Mouse (Mus musculus) urinary bladder, adult 2 months (tissue): ENCODE results near the gene Artn. TPM values are rescaled to one million over a fixed set of nuclear protein-coding genes. Genes with fewer than 3 reads are reported as not detected.

Source experiments
- DNase-seq: peaks from one replicate; pipeline ENCODE4 v3.0.0; 2022; ENCODE audit warnings: low spot score
- polyA plus RNA-seq: library from polyadenylated mRNA; depleted of rRNA; stranded (reverse); fragments of >200 nt; gene quantifications from 2 replicates; pipeline ENCODE4 v1.2.3, GENCODE M21; 2012; rRNA removed

Artn gene
- polyA plus RNA-seq, result 7.2 and 7.8 TPM in 2 replicates

DNA sequence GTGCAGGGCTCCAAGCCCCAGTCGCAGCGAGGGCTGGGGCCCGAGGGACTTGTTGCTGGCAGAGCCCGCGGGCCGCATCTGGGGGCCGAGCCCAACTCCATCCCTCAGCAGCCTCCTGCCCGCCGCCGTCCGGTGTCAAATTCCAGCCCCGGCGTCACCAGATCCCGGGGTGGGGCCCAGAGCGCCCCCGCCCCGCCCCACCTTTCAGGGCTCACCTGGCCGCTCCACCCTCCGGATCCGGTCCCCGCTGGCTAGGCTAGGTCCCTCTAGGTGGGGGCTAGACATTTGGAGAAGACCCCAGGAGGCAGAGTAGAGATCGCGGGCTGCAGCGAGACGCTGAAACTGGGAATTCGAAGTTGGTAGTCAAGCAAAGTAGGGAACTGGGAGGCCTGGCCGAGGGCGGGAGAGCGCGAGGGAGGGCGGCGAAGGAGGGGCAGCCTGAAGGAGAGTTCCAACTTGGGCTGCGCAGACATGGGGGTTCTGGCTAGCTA lies at the start of gene Artn:
Gene Artn (minus strand): TSS at position 373 of the 491 bp plus-strand sequence.
- peak; percentile 67 for DNase-seq

DNA sequence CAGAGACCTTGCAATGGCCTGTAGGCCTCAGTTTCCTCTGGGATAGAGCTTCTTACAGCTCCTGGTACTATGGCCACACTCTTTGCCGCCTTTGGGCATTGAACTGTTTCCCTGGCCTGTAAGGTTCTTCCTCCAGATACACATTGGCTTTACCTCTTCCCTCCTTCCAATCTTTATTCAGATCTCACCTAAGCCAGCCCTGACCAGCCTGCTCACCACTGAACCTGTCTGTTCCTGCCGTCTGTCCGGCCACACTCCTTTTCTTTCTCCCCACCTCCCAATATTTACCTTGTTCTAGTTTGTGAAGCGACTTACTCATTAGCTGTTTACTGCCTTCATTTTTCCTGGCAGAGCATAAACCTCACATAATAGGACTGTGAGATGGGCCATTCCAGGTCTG lies 49.6 kb upstream of the Artn start:
- no peak for DNase-seq

DNA sequence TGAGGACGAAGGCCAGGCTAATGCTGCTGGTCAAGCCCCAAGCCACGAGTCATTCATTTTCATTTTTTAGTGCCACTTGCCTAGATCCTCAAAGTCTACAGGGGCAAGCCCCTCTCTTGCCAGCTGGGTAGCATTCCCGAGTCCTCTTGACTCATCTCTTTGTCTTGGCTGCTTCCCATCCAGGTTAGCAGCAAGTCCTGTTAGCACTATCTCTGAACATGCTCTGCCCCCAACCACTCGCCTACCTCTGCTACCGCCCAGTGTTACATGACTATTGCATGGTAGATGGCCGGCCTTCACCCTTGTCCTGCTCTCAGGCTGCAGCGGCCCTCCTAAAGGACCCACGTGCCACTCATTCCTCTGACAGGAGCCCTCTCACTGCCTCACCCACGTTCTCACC lies 48.7 kb upstream of the Artn start:
- no peak for DNase-seq

DNA sequence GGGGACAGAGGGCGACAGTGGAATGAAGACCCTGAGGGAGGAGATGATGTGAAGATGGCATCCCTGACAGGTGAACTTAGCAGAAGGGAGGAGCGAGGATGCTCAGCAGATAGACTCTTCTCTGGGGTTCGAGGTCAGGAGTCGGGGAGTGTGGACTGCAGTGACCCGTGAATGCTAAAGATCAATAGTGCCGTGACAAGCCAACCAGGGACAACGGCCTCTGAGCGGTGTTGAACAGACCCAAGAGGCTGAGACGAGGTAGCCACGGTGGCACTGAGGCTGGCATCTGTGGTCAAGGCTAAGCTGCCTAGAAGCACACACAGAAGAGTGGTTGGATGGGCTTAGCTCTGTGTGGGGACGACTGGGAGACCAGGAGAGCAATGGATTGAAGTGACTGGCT lies 48.3 kb upstream of the Artn start:
- no peak for DNase-seq

DNA sequence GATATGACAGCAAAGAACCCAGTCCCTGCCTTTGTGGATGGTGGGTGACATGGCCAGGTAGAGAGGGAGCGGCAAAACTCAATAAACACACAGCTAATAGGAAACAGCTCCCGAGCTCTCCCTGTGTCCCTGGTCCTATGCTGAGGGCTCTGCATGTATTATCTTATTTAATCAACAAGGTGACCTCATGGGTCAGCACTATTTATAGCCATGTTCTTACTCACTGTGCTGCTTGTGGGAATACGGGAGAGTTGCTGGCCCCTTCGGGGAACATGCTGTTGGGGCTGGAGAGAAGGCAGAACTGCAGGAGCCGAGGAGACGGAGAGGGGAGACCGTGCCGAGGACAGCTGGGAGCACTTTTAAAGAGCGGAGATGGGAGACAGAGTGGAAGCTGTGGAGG lies 47.8 kb upstream of the Artn start:
- no peak for DNase-seq

DNA sequence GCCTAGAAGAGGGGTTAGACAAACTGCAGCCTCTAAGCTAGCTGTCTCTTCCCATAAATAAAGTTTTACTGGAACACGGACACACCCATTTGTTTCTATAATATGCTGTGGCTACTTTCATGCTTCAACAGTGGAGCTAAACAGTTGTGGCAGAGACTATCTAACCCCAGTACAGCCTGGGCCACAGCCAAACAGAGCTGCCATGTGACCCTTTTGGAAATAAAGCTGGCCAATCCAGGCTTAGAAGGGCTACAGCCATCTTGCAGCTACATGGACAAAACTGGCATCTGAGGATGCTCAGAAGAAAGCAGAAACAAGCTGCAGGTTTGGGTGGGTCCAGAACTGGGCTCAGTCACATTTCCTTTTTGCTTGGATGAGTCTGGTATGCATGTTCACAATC lies 46.3 kb upstream of the Artn start:
- no peak for DNase-seq

DNA sequence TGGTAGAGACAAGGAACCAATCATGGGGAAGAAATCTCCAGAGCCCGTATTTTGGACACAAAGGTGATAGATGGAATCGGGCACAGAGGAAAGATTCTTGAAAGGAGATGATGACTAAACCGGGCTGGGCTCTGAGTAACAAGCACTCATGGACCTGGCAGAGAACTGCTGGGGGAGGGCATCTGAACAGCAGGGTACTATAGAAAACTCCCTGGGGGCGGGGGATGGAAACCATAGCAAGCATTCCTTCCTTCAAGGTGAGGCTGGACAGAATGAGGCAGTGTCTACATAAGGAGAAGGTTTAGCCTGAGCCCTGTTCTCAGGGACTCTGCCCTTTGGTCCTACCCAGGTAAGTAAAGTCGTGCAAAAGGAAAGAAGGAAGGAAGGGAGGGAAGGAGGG lies 45.2 kb upstream of the Artn start:
- no peak for DNase-seq

DNA sequence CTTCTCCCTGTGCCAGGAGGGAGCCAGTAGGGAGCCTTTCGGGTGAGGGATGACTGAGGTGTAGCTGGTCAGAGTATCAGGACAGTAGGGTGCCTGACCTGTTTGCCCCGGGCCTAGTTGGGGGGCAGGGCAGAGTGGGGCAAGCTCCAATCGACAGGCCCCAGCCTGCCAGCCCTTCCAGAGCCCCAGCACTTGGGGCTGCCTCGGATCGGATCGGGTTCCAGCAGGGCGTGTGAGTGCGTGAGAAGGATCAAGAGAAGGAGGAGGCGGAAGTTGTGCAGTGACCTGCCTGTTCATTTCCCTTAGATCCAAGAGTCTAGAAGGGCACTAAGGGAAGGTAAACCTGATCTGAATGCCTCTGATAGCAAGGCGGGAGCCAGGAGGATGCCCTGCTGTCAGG lies 43.4 kb upstream of the Artn start:
- DNase-seq, result no peak

DNA sequence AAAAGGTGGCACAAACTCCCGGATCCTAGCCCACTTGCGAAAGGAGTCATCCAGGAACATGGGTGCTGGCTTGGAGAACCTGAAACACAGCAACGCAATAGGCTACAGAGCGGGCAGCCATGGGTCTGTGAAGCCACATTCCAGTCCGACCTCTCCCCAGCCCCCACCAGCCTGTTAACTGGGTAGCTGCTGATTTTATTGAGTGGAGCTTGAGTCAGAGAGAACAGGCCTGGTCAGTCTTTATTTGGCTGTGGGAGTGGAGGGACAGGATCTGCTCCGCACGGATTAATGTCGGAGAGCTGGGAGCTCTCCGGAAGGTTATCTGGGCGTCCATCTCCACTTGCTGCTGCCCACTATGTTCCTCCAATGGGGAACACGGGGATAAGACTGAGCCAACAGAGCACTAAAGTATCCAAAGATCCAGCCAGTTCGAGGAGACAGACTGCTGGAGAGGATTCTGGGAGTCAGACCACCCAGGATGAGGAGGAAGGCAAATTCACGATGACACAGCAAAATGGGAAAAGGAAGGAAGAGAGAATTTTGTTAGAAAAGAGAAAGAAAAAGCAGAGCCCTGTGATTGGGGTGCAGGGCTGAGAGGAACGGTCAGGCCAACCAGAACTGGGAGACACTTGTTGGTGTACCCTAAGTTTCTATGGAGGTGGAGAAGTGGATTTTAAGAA lies 34.9 kb upstream of the Artn start:
- no peak for DNase-seq

DNA sequence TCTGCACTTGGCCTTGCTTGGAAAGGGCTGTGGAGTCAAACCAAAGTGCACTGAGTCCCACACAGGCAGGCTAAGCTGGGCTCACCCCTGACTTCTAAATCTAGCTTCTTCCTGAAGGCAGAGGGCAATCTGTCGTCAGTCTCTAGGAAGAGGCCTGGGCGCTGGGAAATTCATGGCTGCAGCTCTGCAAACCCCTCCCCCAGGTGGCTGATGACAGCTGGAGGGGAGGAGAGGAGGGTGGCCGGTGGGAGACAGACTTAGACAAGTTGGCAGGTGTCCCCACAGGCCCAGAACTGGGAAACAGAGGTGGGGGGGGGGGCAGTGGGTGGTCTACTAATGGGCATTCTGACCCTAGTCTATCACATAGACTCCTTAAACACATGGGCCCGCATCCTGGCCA lies 27.9 kb upstream of the Artn start:
- DNase-seq, result no peak

DNA sequence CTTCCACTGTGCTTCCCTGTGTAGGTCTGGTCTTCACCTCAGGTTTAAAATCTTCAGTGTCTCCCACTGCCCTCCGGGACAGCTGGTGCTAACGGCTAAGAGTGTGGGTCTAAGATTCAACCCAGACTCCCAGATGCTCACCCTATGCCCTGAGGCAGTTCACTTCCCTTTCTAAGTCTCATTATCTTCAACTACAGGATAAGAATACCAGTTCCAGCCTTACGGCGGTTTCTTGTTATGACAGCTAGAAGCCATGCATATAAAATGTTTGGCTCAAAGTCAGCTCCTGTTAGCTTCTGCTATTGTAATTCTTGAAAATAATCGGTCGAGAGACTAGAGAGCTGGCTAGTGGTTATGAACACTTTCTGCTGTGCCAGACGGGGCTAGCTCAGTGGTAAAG lies 17.9 kb upstream of the Artn start:
- DNase-seq, result no peak

DNA sequence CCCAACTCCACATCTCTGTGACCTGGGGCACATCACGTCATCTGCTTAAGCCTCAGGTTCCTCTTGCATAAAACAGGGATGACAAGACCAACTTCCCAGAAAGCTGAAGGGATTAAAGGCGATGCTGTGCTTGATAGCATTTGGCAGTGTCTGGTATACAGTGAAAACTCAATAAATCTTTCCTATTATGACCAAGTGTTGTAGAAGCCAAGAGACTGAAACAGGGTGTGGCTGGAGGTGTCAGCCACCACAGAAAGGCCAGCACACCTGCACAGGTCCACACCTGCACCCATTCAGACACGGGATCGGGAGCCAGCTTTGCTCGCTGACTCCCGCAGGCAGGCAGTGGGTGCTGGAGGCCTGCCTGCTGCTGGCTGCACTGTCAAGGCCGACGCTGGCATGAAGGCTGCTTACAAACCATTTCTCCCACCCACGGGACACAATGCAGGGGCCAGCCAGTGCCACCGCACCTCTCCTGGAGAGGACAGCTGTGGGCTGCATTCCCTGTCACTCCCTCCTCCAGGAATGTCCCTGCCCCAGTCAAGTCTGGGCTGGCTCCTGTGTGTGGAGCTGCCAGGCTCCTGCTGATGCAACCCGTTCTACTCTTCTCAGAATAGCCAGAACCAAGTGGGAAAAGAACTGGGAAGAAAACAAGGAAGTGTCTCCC lies 17.2 kb upstream of the Artn start:
- DNase-seq, result peak; percentile 39

DNA sequence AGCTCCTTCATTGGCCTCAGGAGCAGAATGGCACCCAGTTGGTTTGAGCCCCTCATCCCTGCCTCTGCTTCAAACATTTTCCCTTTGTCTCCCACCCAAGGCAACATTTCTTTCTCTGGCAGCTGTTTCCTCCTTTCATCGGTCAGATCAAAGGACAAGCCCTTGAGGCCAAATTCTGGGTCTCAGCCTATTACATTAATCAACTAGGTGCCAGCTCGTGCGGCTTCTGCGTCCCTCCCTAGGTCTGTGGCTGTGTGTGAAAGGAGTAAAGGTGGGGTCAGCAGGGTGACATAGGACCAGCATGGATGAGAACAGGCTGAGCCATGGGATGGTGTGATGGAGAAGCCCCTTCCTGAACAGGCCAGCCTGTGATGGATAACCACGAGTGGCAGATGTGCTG lies 13.8 kb upstream of the Artn start:
- DNase-seq, result no peak

DNA sequence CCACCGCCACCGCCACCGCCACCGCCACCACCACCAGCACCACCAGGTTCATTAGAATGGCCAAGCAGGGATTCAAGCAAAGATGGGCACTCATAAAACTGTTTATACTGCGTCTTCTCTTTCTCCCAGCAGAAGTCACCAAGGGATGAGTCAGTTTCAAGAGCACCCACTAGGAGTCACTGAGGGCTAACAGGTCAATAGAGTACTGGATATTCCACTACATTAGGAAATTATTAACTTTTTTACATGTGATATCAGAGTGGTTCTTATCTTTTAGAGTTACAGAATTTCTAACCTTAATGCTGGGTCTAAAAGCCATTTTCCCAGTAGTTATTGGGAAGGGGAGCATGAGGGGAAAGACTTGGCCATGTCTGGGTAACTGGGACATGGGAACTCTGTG lies 7.4 kb upstream of the Artn start:
- DNase-seq, result no peak

DNA sequence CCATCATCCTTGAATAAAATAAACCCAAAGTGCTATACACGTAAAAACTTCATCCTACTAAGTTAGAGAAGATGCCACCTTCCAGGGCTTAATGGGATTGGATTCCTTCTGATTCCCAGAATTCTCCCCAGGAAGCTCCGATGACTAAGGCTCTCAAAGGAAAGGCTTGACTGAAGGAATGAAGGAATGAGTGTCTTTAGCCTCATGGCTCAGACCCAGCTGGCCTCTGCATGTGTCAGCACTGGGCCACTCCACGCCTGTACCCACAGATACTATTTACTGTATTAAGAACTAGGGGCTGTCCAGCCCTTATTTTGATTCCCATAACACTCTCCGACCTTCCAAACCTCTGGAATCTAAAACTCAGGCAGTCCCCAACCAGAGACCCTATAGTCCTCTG lies 4.5 kb upstream of the Artn start:
- no peak for DNase-seq

DNA sequence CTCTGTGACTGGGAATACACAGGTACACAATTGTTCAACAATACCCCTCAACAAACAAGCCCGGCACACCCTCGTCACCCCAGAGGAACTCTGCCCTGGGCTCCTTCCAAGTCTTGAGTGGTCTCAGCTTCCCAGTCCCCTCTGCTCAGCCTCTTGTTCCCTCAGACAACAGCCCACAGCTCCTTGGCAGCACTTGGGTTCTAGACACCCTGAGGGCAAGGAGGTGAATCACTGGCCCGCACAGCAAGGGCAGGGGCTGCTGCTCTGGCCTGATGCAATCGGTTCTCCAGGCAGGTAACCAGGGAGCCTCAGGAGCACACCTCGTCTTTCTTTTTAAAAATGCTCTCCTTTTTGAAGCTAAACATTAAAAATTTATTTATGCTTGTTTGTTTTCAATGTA lies 3.7 kb upstream of the Artn start:
- no peak for DNase-seq

DNA sequence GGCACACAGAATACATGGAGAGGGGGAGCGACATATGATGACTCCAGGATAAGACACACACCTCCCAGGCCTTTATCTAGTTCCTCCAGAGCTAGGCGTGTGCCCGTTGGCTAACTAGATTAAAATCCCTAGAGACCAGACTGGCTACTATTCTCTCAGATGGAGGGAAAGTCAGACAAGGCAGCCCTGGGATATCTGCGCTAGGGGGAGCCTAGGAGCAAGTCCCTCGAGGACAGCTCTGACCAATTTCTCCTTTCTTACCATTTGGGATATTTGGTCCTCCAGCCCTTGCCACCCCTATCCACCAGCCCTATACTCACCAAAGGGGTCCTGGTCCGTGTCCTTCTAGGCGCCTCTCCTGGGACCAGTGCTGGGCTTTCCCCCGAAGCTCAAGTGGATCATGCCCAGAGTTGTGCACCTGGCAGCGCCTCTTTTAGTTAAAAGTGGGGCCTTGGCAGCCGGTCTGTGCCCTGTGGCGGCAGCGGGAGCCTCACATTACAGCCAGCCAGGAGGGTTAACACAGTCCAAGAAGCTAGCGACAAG lies 793 bp downstream of the Artn start:
- peak; percentile 33 for DNase-seq

DNA sequence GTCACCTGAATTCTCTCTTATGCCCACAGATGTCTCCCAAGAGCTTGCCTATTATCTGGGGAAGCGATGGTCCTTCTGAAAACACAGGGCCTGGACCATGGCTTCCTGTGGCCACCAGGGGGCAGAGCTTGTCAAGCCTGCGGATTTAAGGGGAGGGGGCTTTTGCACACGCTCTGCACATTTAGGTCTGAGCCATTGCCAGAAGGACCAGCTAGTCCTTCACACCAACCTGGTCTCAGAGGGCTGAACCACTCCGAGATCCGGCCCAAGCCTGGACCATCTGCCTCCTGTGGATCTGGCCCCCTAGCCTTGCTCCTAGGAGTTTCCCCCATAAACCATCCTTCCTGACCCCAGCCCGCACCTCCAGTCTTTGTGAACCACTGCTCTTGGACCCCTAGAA lies 1.3 kb downstream of the Artn start:
- no peak for DNase-seq

DNA sequence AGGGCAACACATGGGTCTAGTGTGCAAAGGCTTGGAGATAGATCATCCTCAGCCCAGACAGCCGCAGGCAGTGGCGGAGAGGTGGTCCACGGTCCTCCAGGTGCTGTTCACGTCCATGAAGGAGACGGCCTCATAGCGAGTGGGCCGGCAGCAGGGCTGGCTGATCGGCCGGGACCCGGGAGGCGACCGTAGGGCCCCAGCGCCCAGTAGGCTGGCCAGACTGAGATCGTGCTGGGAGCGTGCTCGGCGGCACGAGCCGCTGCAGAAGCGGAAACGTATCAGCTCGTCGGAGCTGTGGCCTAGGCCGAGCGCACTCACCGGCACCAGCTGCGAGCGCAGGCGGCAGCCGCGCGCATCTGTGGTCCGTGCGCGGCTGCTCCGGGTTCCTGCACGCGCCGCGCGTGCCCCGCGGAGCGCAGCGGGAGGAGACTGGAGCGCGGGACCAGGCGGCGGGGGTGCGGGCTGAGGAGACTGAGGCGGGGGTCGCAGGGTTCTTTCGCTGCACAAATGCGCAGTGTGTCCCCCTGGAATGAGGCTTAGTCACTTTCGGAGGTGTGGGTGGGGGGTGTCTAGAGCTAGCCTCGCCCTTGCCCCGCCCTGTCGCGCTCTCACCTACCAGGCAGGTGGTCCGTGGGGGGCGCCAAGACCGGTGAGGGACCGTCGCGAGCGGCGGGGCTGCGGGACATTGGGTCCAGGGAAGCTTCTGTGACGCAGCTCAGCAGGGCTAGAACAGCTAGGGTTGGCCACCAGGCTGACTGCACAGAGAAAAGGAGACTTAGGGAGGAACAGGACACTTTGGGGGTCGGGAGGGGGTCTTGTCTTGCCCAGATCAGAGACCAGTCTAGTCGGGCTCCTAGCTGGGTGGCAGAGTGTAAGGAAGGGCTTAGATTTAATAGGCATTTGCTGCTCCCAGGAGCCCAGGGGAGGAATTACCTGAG lies 2.7 kb downstream of the Artn start:
- DNase-seq, result no peak

DNA sequence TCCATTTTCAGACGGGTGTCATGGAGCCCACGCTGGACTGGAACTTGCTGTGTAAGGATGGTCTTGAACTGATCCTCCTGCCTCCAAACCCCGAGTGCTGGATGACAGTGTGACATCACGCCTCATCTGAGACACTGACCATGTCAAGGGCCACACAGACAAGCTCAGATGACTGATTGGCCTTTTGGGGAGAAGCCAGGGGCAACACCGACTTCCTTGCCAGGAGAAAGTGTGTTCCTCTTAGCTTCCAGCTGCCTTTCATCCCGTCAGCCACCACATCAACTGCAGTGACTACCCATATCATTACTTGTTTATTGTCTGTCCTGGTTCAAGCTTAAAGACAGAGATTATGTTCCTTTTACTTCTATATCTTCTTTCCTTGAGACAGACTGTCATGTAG lies 4.6 kb downstream of the Artn start:
- DNase-seq, result no peak

DNA sequence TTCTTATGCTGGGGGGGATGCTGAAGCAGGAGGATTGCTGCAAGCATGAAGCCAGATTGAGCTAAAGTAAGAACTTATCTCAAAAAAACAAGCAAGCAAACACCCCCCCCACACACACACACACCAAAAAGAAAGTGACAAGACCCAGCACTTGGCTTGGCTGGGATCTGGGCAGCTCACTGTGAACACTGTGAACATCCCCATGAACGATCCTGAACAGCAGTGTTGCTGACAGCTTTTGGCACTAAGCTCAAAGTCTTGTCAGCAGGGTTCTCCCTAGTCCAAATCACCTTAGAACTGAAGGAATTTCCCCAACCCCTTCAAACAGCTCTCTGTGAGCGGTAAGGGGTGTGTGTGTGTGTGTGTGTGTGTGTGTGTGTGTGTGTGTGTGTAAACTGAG lies 6.1 kb downstream of the Artn start:
- no peak for DNase-seq

DNA sequence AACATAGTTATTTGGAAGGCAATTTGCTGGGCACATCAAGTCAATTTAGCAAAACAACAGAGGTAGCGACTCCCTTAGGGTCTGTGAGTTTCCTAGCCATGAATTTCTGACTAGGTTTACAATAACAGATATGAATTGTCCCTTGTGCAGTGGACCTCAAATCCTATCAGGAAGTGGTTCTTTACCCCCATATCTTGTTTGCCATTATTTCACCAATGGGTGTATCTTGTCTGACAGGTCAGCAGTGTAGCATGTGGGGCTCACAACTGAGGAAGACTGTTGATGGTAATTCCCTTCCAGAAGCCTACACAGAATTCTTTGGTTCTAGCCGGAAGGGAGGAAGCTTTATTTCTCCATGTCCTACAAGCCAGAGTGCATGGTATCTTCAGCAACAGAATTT lies 8.2 kb downstream of the Artn start:
- no peak for DNase-seq
